8 mouse cellular contexts compared by ENCODE assay signal in the genomic region with DNA sequence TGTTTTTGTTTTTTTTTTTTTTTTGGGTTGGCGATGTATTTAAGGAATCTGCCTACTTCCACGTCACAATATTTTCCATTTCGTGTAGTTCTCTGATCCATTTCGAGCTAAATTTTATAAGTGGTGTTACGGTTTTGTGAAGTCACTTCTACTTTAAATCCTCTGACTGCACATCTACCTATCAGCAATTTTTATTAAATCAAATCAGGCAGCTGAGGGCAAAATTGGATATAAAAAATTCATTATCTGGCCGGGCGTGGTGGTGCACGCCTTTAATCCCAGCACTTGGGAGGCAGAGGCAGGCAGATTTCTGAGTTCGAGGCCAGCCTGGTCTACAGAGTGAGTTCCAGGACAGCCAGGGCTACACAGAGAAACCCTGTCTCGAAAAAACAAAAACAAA. TPM values are rescaled to one million over a fixed set of nuclear protein-coding genes. Genes with fewer than 3 reads are reported as not detected.
DNase-seq lines count a peak whose midpoint lies in the region; ATAC-seq and TF ChIP-seq lines count a peak whose summit lies in the region.
"Not testable (repeated sequence)": the region's sequence is repeated elsewhere in the genome, so short reads cannot be mapped to it uniquely, and the experiment has no call there.

TSS of gene Mcm9 (minus strand) at position 101 of the 400 bp plus-strand sequence.

- not testable (repeated sequence) for ATAC-seq in common myeloid progenitor, adult 5-6 weeks (replicated peaks; ENCODE audit: low read depth, poor library complexity, severe bottlenecking); forebrain, embryonic 14.5 days; kidney, embryonic 14.5 days (ENCODE audit: low FRiP score, low TSS enrichment); liver, embryonic 13.5 days (ENCODE audit: low read depth); midbrain, embryonic 12.5 days (ENCODE audit: low FRiP score, low read depth)

- not testable (repeated sequence) for H3K4me1 ChIP-seq in forebrain, embryonic 14.5 days (ENCODE audit: control insufficient read depth, insufficient read depth, low read length); kidney, embryonic 14.5 days (ENCODE audit: control insufficient read depth, insufficient read depth, low read length); midbrain, embryonic 12.5 days; spleen, adult 2 months (ENCODE audit: control insufficient read depth, insufficient read depth, insufficient read length)
- peaks cover 20% of the 10 kb centered on the region for H3K4me1 ChIP-seq in liver, embryonic 13.5 days (replicated peaks)

- not testable (repeated sequence) for DNase-seq in forebrain, embryonic 14.5 days (ENCODE audit: low spot score); heart, postnatal 4 days; liver, embryonic 13.5 days; spleen, adult 2 months (ENCODE audit: low read depth in 1 of 2, low spot score in 2 of 2)

- H3K27me3 ChIP-seq in C2C12 (ENCODE audit: control insufficient read depth, insufficient read depth, insufficient read length); forebrain, embryonic 14.5 days (replicated peaks; ENCODE audit: control insufficient read depth, insufficient read depth, low read length); kidney, embryonic 14.5 days (ENCODE audit: control insufficient read depth, insufficient read depth, low read length); liver, embryonic 13.5 days; midbrain, embryonic 12.5 days; spleen, adult 2 months (ENCODE audit: control insufficient read depth, insufficient read depth, low read length): not testable (repeated sequence)

- peak within 1 kb of the TSS; percentile 95 for H3ac ChIP-seq in C2C12 (ENCODE audit: control insufficient read depth, insufficient read length, low read depth)

- H3K9me3 ChIP-seq in forebrain, embryonic 14.5 days (replicated peaks; ENCODE audit: control insufficient read depth, low read length); kidney, embryonic 14.5 days (ENCODE audit: control insufficient read depth, low read length); liver, embryonic 13.5 days (replicated peaks); midbrain, embryonic 12.5 days: not testable (repeated sequence)

- peak within 1 kb of the TSS; percentile 96 for H3K4me3 ChIP-seq in C2C12 (ENCODE audit: insufficient read depth, poor library complexity, severe bottlenecking)
- peak within 1 kb of the TSS; percentile 75 for H3K4me3 ChIP-seq in forebrain, embryonic 14.5 days (ENCODE audit: low read depth, low read length)
- peak within 1 kb of the TSS; percentile 82 for H3K4me3 ChIP-seq in kidney, embryonic 14.5 days (ENCODE audit: low read length)
- H3K4me3 ChIP-seq in liver, embryonic 13.5 days (replicated peaks): peak within 1 kb of the TSS; percentile 92
- peak within 1 kb of the TSS; percentile 81 for H3K4me3 ChIP-seq in midbrain, embryonic 12.5 days
- H3K4me3 ChIP-seq in spleen, adult 2 months (ENCODE audit: extremely low read depth, insufficient read depth, insufficient read length): peak within 1 kb of the TSS; percentile 96

- peak within 1 kb of the TSS; percentile 87 for H3K27ac ChIP-seq in forebrain, embryonic 14.5 days (ENCODE audit: low read depth, low read length)
- peak within 1 kb of the TSS; percentile 94 for H3K27ac ChIP-seq in kidney, embryonic 14.5 days (ENCODE audit: low read depth, low read length)
- H3K27ac ChIP-seq in liver, embryonic 13.5 days: peak within 1 kb of the TSS; percentile 91
- peak within 1 kb of the TSS; percentile 81 for H3K27ac ChIP-seq in midbrain, embryonic 12.5 days (replicated peaks)
- peak within 1 kb of the TSS; percentile 89 for H3K27ac ChIP-seq in spleen, adult 2 months (ENCODE audit: insufficient read depth, low read length)

- WGBS in forebrain, embryonic 14.5 days: 57% methylated on average over 10 of the region's 10 CpGs
- 55% methylated on average over 10 of the region's 10 CpGs for WGBS in kidney, embryonic 14.5 days
- WGBS in liver, embryonic 13.5 days (ENCODE audit: insufficient replicate concordance): 49% methylated on average over 10 of the region's 10 CpGs
- 61% methylated on average over 10 of the region's 10 CpGs for WGBS in midbrain, embryonic 12.5 days
- 48% methylated on average over 10 of the region's 10 CpGs for WGBS in spleen, adult 2 months

- peak within 1 kb of the TSS; percentile 47 for H3K4me2 ChIP-seq in forebrain, embryonic 14.5 days (ENCODE audit: low read length)
- peak within 1 kb of the TSS; percentile 43 for H3K4me2 ChIP-seq in kidney, embryonic 14.5 days (replicated peaks; ENCODE audit: low read depth, low read length)
- peak within 1 kb of the TSS; percentile 74 for H3K4me2 ChIP-seq in liver, embryonic 13.5 days
- H3K4me2 ChIP-seq in midbrain, embryonic 12.5 days (replicated peaks): peak within 1 kb of the TSS; percentile 46

- H3K79me2 ChIP-seq in C2C12 (ENCODE audit: control insufficient read depth, insufficient read depth): peaks cover 32% of the 10 kb centered on the region

- H3K36me3 ChIP-seq in C2C12 (ENCODE audit: control insufficient read depth, insufficient read depth); forebrain, embryonic 14.5 days (ENCODE audit: control insufficient read depth, insufficient read depth, low read length); kidney, embryonic 14.5 days (ENCODE audit: control insufficient read depth, insufficient read depth, low read length); liver, embryonic 13.5 days; midbrain, embryonic 12.5 days; spleen, adult 2 months (ENCODE audit: control insufficient read depth, insufficient read depth, low read length): not testable (repeated sequence)

- not testable (repeated sequence) for TF ChIP-seq CTCF in C2C12 (IDR thresholded peaks at IDR 0.05; ENCODE audit: control insufficient read depth, insufficient read depth, insufficient read length); spleen, adult 2 months (IDR thresholded peaks at IDR 0.05; ENCODE audit: extremely low read depth, insufficient read depth, insufficient read length, insufficient replicate concordance)

- not testable (repeated sequence) for H3K79me3 ChIP-seq in C2C12 (ENCODE audit: low read depth)

- not testable (repeated sequence) for TF ChIP-seq POLR2A in spleen, adult 2 months (IDR thresholded peaks at IDR 0.05; ENCODE audit: low read depth, low read length)

- H3K9ac ChIP-seq in forebrain, embryonic 14.5 days (ENCODE audit: low read length): peak within 1 kb of the TSS; percentile 69
- H3K9ac ChIP-seq in kidney, embryonic 14.5 days (ENCODE audit: low read depth, low read length): peak within 1 kb of the TSS; percentile 89
- peak within 1 kb of the TSS; percentile 84 for H3K9ac ChIP-seq in liver, embryonic 13.5 days
- H3K9ac ChIP-seq in midbrain, embryonic 12.5 days (replicated peaks): peak within 1 kb of the TSS; percentile 71

RNA-seq across cellular contexts. Expression of gene Mcm9, which starts in this region (rescaled TPM):
- polyA plus RNA-seq in C2C12 (2012; fragmentation: generic; extraction: Trizol): 3.9 TPM
- total RNA-seq in common myeloid progenitor, adult 5-6 weeks (2017): 24.2 and 30.6 TPM in 2 replicates
- polyA plus RNA-seq in forebrain, embryonic 14.5 days (2014; fragmentation: Nextera tagmentation; extraction: Ambion mirVana): 9.1 and 11.6 TPM in 2 replicates
- total RNA-seq in heart, postnatal 4 days (2021): 10 to 100 TPM; 13.7 to 14.5 TPM
- polyA plus RNA-seq in kidney, embryonic 14.5 days (2014; fragmentation: Nextera tagmentation; extraction: Ambion mirVana): 9.4 and 18.8 TPM in 2 replicates
- 6.4 and 6.6 TPM in 2 replicates for polyA plus RNA-seq in liver, embryonic 13.5 days (2015; fragmentation: Nextera tagmentation; extraction: Ambion mirVana)
- 15.6 and 17.1 TPM in 2 replicates for polyA plus RNA-seq in midbrain, embryonic 12.5 days (2016; fragmentation: Nextera tagmentation; extraction: Ambion mirVana)
- 3.5 and 7.1 TPM in 2 replicates for polyA plus RNA-seq in spleen, adult 2 months (2012; rRNA removed)
